Mouse (Mus musculus): ENCODE measurements around the gene Cyb5r3. TPM values are rescaled to one million over a fixed set of nuclear protein-coding genes. Genes with fewer than 3 reads are reported as not detected.

Gene Cyb5r3
- 184 and 192 TPM in 2 replicates for polyA plus RNA-seq (2015; fragmentation: Nextera tagmentation; extraction: Ambion mirVana)

DNA sequence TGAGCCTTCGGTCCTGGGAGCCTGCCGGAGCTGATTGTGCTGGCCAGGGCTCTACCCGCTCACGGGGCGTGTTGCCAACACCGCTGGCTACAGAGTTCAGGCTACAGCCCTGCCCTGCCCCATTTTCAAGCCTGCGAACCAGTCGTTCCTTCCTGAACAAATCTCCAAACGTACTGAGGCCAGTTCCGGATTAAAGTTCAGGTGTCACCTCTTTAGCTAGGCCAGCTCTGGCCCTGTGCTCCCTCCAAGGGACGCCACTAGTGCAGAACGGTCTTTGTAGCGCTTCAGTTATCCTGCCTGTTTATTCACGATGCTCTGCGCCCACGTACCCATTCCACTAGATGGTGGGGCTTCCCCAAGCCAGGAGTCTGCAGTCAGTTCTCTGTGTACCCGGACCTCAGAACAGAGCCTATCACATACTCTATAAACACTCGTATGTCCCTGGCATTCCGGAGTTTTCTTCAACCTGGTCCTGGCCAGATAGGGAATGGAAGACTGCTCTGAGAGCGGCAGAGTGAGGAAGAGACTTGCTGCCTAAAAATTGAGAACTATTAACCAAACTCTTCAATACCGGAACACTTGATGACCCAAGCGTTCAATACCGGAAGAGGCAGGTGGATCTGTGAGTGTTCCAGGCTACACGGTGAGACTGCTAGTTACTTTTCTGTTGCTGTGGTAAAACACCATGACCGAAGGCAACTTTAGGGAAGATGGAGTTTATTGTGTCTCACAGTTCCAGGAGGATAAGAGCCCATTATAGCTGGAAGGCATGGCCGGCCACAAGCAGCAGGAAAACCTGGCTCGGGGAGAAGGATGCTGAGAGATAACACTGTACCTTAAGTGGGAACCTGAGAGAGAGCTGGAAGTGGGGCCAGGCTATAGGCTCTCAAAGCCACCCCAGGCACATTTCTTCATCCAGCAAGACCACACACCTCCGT, at the start of gene Cyb5r3:
Cyb5r3 (minus strand) TSS at position 101 of the 938 bp plus-strand sequence.
- Histone ChIP-seq H3K9ac (ENCODE audit: low read length) (peak within 1 kb of the TSS; percentile 86), H3K4me2 (ENCODE audit: low read depth, low read length) (peak within 1 kb of the TSS; percentile 92), H3K4me1 (replicated peaks; ENCODE audit: control insufficient read depth, insufficient read depth, low read length) (peaks cover 39% of the 10 kb centered on the region), H3K27me3 (ENCODE audit: control insufficient read depth, insufficient read depth, low read depth, low read length) (no peaks in the 10 kb centered on the region), H3K36me3 (ENCODE audit: control insufficient read depth, insufficient read depth, low read length) (no peaks in the 10 kb centered on the region), H3K27ac (ENCODE audit: low read length) (peak within 1 kb of the TSS; percentile 82), H3K4me3 (ENCODE audit: low read length) (peak within 1 kb of the TSS; percentile 97), H3K9me3 (ENCODE audit: control insufficient read depth, low read length) (no peaks in the 10 kb centered on the region)
- peak; percentile 59 for ATAC-seq (ENCODE audit: low read depth)
- WGBS, result 29% methylated on average over 28 of the region's 28 CpGs

DNA sequence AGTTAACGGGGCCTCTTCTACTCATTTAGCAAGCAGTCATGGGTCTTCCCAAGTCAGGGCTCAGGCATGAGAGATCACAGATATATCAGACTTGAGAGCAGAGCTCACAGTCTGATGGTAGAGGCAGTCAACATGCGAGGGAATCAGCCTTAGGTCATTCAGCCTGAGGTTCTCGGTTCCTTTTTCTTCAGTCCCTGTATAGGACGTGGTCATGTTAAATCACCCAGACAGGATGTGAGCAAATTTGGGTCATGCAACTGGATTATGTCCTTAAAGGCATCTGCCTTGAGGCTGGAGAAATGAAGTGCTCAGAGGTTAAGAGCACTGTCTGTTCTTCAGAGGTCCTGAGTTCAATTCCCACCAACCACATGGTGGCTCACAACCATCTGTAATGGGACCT, 49.3 kb upstream of the Cyb5r3 start:
- Histone ChIP-seq H3K27ac (ENCODE audit: low read length) (no peak overlapping the region), H3K9me3 (ENCODE audit: control insufficient read depth, low read length) (no peaks in the 10 kb centered on the region), H3K4me1 (replicated peaks; ENCODE audit: control insufficient read depth, insufficient read depth, low read length) (peaks cover 16% of the 10 kb centered on the region), H3K4me3 (ENCODE audit: low read length) (no peak overlapping the region), H3K27me3 (ENCODE audit: control insufficient read depth, insufficient read depth, low read depth, low read length) (no peaks in the 10 kb centered on the region), H3K9ac (ENCODE audit: low read length) (no peak overlapping the region), H3K36me3 (ENCODE audit: control insufficient read depth, insufficient read depth, low read length) (no peaks in the 10 kb centered on the region), H3K4me2 (ENCODE audit: low read depth, low read length) (no peak overlapping the region)
- no peak for ATAC-seq (ENCODE audit: low read depth)
- 84% methylated on average over 4 of the region's 4 CpGs for WGBS

DNA sequence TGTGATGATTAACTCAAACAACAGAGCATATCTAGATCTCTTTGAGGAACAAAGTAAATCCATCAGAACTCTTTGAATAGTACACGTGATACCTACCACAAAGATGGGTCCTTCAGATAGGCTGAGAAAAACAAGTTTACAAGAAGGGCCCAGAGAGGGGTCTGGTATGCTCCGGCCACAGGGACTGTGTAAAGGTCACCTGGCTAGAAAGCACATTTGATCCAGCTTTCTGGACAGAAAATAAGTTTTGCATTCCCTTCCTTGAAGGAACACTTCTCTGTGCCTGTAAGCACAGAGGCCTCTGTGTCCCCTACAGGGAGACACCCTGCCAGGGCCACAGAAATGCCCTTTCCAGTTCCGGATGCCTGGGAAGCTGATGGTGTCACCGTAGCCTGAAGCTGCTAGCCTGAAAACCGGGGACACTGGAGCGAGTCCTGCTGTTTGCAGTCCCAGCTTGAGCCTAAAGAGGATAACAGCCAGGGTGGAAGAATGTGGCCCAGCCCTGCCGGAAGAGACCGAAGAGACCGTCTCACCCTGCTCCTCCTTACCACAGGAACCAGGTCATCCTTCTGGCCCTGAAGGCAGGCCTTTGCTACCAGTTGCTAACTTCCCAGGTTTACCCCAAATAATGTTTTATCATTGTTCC, 48.1 kb upstream of the Cyb5r3 start:
- no peak overlapping the region for H3K4me2 ChIP-seq (ENCODE audit: low read depth, low read length)
- H3K9me3 ChIP-seq (ENCODE audit: control insufficient read depth, low read length), result no peaks in the 10 kb centered on the region
- ATAC-seq (ENCODE audit: low read depth), result no peak
- no peak overlapping the region for H3K9ac ChIP-seq (ENCODE audit: low read length)
- no peak overlapping the region for H3K4me3 ChIP-seq (ENCODE audit: low read length)
- WGBS, result 47% methylated on average over 9 of the region's 9 CpGs
- no peaks in the 10 kb centered on the region for H3K36me3 ChIP-seq (ENCODE audit: control insufficient read depth, insufficient read depth, low read length)
- no peak overlapping the region for H3K27ac ChIP-seq (ENCODE audit: low read length)
- peaks cover 16% of the 10 kb centered on the region for H3K4me1 ChIP-seq (replicated peaks; ENCODE audit: control insufficient read depth, insufficient read depth, low read length)
- H3K27me3 ChIP-seq (ENCODE audit: control insufficient read depth, insufficient read depth, low read depth, low read length), result no peaks in the 10 kb centered on the region

DNA sequence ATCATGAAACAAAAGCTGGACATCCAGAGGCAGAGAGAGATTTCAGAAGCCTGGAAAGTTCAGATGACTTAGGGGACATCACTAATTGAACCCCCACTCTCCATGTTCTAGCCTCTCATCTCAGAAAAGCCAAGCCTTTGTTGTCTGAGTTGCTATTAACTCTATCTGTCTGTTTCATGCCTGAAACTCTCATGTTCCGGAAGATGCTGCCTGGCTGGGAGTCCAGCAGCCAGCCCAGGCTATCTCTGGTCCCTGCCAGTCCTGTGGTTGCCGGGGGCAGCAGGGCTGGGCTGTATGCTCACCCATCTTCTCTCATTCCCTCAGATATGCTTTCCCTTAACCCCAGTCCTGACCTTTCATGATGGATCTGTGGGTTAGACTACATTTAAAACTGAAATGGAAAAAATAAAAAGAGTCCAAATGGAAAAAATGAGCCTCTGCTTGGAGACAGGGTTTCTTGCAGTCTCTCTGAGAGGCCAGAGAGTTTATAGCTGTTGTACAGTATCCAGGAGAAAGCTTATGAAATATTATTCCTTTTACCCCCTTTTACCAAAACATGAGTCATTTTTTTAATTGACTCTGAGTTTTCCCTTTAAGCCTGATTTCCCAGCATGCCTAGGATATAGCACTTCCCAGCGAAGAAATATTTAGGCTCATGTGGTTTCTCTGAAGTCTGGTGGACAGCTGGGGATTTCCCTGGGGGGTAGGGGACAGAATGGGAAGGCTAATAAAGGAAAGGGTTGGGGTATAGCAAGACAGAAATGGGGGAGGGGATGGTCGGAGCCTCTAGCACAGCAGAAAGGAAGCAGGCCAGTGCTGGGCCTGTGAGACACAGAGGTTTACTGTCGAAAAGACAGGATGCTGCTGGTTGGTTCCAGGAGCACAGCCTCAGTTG, 43.2 kb upstream of the Cyb5r3 start:
- Histone ChIP-seq H3K9me3 (ENCODE audit: control insufficient read depth, low read length) (no peaks in the 10 kb centered on the region), H3K4me2 (ENCODE audit: low read depth, low read length) (no peak overlapping the region), H3K9ac (ENCODE audit: low read length) (no peak overlapping the region; the same call in 1 of the 2 replicates), H3K4me3 (ENCODE audit: low read length) (no peak overlapping the region), H3K36me3 (ENCODE audit: control insufficient read depth, insufficient read depth, low read length) (no peaks in the 10 kb centered on the region), H3K4me1 (replicated peaks; ENCODE audit: control insufficient read depth, insufficient read depth, low read length) (no peaks in the 10 kb centered on the region), H3K27ac (ENCODE audit: low read length) (peak overlapping the region; percentile 45), H3K27me3 (ENCODE audit: control insufficient read depth, insufficient read depth, low read depth, low read length) (no peaks in the 10 kb centered on the region)
- peak; percentile 74 for ATAC-seq (ENCODE audit: low read depth)
- 39% methylated on average over 5 of the region's 5 CpGs for WGBS

DNA sequence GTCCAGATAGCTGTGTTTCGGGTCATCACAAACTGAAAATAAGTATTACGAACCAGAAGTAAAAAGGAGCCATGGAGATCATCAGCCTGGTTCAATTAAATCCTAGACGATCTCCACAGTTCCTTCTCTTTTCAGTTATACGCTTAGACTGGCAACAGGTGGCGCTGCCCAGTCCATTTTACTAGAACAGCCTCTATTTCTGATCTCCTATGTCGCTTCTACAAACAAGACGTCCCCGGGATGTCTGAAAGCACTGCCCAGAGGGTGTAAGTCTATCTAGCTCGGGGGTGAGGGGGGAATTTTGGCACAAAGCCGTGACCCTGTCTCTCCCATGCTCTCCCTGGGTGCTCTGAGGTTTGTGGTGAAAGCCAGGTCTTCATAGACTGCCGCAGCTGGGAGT, 37.8 kb upstream of the Cyb5r3 start:
- Histone ChIP-seq H3K9ac (ENCODE audit: low read length) (peak overlapping the region; percentile 53), H3K36me3 (ENCODE audit: control insufficient read depth, insufficient read depth, low read length) (no peaks in the 10 kb centered on the region), H3K4me2 (ENCODE audit: low read depth, low read length) (peak overlapping the region; percentile 61), H3K4me1 (replicated peaks; ENCODE audit: control insufficient read depth, insufficient read depth, low read length) (peaks cover 9% of the 10 kb centered on the region), H3K27me3 (ENCODE audit: control insufficient read depth, insufficient read depth, low read depth, low read length) (no peaks in the 10 kb centered on the region), H3K4me3 (ENCODE audit: low read length) (peak overlapping the region; percentile 34), H3K27ac (ENCODE audit: low read length) (no peak overlapping the region), H3K9me3 (ENCODE audit: control insufficient read depth, low read length) (no peaks in the 10 kb centered on the region)
- peak; percentile 24; the same call in 1 of the 2 replicates for ATAC-seq (ENCODE audit: low read depth)
- WGBS, result 17% methylated on average over 11 of the region's 11 CpGs

DNA sequence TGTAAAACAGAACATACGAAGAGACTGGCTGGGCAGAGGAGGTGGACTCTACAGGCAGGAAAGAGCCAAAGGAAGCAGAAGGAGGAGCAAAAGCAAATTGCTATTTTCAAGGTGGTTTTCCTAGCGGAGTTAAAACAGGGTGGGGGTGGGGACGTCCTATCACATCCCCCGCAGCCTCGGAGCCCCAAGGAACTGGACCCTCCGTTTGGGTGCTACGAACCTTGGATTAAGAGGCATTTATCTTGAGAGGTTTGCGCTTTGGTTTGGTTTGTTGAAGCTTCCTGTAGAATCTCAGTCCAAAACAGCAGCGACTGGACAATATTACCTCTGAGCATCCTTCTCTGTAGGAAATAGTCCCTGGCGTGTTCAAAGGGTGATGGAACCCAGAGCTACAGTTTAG, 37.3 kb upstream of the Cyb5r3 start:
- no peaks in the 10 kb centered on the region for H3K9me3 ChIP-seq (ENCODE audit: control insufficient read depth, low read length)
- peak overlapping the region; percentile 34 for H3K4me3 ChIP-seq (ENCODE audit: low read length)
- ATAC-seq (ENCODE audit: low read depth), result no peak
- peak overlapping the region; percentile 61 for H3K4me2 ChIP-seq (ENCODE audit: low read depth, low read length)
- H3K27me3 ChIP-seq (ENCODE audit: control insufficient read depth, insufficient read depth, low read depth, low read length), result no peaks in the 10 kb centered on the region
- no peak overlapping the region for H3K27ac ChIP-seq (ENCODE audit: low read length)
- peak overlapping the region; percentile 53 for H3K9ac ChIP-seq (ENCODE audit: low read length)
- WGBS, result 14% methylated on average over 10 of the region's 10 CpGs
- peaks cover 12% of the 10 kb centered on the region for H3K4me1 ChIP-seq (replicated peaks; ENCODE audit: control insufficient read depth, insufficient read depth, low read length)
- H3K36me3 ChIP-seq (ENCODE audit: control insufficient read depth, insufficient read depth, low read length), result no peaks in the 10 kb centered on the region

DNA sequence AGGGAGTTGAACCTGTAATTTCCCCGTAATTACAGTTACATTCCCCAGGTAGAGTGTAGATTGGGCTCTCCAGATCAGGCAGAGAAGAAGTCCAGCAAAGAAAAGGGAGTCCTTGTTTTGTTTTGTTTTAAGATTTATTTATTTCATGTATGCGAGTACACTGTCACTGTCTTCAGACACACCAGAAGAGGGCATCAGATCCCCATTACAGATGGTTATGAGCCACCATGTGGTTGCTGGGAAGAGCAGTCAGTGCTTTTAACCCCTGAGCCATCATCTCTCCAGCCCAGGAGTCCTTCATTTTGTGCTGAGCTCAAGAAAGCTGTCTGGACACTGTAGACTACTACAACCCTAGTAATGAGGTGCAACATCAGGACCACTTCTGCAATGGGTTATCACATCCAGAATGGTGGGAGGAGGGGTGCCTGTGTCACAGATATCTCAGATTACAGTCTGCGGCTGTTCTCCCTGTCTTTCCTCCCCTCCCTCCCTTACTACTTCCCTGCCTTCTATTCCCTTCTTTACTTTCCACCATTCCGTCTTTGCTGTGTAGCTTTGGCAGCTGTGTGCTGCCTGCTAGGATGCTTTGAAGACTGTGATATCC, 36.8 kb upstream of the Cyb5r3 start:
- no peaks in the 10 kb centered on the region for H3K27me3 ChIP-seq (ENCODE audit: control insufficient read depth, insufficient read depth, low read depth, low read length)
- no peak overlapping the region for H3K9ac ChIP-seq (ENCODE audit: low read length)
- peaks cover 12% of the 10 kb centered on the region for H3K4me1 ChIP-seq (replicated peaks; ENCODE audit: control insufficient read depth, insufficient read depth, low read length)
- peak overlapping the region; percentile 61 for H3K4me2 ChIP-seq (ENCODE audit: low read depth, low read length)
- ATAC-seq (ENCODE audit: low read depth), result no peak
- H3K27ac ChIP-seq (ENCODE audit: low read length), result no peak overlapping the region
- H3K4me3 ChIP-seq (ENCODE audit: low read length), result no peak overlapping the region
- H3K36me3 ChIP-seq (ENCODE audit: control insufficient read depth, insufficient read depth, low read length), result no peaks in the 10 kb centered on the region
- 37% methylated on average over 4 of the region's 4 CpGs for WGBS
- H3K9me3 ChIP-seq (ENCODE audit: control insufficient read depth, low read length), result no peaks in the 10 kb centered on the region

DNA sequence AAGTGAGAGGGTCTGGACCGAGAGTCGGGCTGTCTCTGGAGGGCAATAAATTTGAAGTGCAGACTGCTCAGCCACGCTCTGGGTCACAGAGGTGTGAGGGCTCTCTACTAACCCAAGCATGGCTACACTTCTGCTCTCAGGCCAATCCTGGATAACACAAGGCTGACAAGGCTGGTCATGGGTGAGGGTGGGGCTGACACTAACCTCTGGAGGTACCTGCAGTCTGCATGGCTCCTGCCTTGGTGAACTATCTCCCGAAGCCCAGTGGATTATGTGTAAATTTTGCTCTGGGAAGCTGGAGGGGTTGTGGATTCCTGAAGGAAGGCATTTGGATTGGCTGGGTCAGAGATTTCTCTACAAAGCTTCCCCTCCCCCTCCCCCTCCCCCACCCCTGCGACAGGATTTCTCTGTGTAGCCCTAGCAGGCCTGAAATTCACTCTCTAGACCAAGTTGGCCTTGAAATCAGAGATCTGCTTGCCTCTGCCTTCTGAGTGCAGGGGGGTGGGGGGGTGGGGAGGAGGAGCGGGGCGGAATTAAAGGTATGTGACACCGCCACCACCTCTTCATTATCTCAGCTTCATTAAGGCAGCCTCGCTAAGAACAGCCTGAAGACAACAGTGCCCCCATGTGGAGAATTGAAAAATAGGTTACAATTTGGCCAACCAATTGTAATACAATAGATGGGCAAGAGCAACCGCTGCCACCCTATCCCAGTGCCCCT, 32.5 kb upstream of the Cyb5r3 start:
- Histone ChIP-seq H3K27ac (ENCODE audit: low read length) (no peak overlapping the region), H3K9me3 (ENCODE audit: control insufficient read depth, low read length) (no peaks in the 10 kb centered on the region), H3K9ac (ENCODE audit: low read length) (0 out of 2 replicates have a peak overlapping the region, but pooled peaks have one; percentile 22), H3K4me2 (ENCODE audit: low read depth, low read length) (peak overlapping the region; percentile 56), H3K4me1 (replicated peaks; ENCODE audit: control insufficient read depth, insufficient read depth, low read length) (peaks cover 13% of the 10 kb centered on the region), H3K36me3 (ENCODE audit: control insufficient read depth, insufficient read depth, low read length) (no peaks in the 10 kb centered on the region), H3K4me3 (ENCODE audit: low read length) (no peak overlapping the region), H3K27me3 (ENCODE audit: control insufficient read depth, insufficient read depth, low read depth, low read length) (no peaks in the 10 kb centered on the region)
- ATAC-seq (ENCODE audit: low read depth), result peak; percentile 36; the same call in 1 of the 2 replicates
- WGBS, result 31% methylated on average over 9 of the region's 10 CpGs
